Mouse (Mus musculus): ENCODE results near the gene Lpo. TPM values are rescaled to one million over a fixed set of nuclear protein-coding genes. Genes with fewer than 3 reads are reported as not detected.

The Lpo gene
- polyA plus RNA-seq, 1 experiment from 2014 or later, result 4.5 TPM

DNA sequence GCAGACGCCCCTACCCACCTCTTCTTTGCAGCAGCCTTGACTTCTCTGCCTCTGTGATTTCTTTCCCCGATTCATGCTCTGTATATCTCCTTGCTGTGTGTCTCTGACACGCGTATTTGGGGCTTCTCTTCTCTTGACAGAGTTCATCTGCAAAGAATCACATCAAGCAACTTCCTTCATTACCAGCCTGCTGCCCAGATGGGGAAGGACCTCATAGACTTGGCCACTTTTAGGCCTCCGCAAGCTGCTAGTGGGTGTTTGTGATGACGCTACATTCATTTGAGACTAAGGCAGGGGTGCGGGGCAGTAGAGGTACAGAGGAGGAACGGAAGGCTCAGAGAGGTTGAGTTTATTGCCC is 25.5 kb upstream of the Lpo start:
- H3K9me3 ChIP-seq (ENCODE audit: control insufficient read depth, low read length), result no peaks in the 10 kb centered on the region
- 28% methylated on average over 8 of the region's 8 CpGs for WGBS
- peak overlapping the region; percentile 75 for H3K27ac ChIP-seq (ENCODE audit: low read depth, low read length)
- peaks cover 5% of the 10 kb centered on the region for H3K4me1 ChIP-seq (ENCODE audit: control insufficient read depth, insufficient read depth, low read depth, low read length)
- no peaks in the 10 kb centered on the region for H3K27me3 ChIP-seq (replicated peaks; ENCODE audit: control insufficient read depth, insufficient read depth, low read length)
- ATAC-seq, result peak; percentile 73
- H3K9ac ChIP-seq (ENCODE audit: low read depth, low read length), result peak overlapping the region; percentile 73
- H3K4me3 ChIP-seq (ENCODE audit: low read length), result peak overlapping the region; percentile 63
- H3K36me3 ChIP-seq (ENCODE audit: control insufficient read depth, insufficient read depth, low read length), result no peaks in the 10 kb centered on the region
- H3K4me2 ChIP-seq (ENCODE audit: low read length), result peak overlapping the region; percentile 90

DNA sequence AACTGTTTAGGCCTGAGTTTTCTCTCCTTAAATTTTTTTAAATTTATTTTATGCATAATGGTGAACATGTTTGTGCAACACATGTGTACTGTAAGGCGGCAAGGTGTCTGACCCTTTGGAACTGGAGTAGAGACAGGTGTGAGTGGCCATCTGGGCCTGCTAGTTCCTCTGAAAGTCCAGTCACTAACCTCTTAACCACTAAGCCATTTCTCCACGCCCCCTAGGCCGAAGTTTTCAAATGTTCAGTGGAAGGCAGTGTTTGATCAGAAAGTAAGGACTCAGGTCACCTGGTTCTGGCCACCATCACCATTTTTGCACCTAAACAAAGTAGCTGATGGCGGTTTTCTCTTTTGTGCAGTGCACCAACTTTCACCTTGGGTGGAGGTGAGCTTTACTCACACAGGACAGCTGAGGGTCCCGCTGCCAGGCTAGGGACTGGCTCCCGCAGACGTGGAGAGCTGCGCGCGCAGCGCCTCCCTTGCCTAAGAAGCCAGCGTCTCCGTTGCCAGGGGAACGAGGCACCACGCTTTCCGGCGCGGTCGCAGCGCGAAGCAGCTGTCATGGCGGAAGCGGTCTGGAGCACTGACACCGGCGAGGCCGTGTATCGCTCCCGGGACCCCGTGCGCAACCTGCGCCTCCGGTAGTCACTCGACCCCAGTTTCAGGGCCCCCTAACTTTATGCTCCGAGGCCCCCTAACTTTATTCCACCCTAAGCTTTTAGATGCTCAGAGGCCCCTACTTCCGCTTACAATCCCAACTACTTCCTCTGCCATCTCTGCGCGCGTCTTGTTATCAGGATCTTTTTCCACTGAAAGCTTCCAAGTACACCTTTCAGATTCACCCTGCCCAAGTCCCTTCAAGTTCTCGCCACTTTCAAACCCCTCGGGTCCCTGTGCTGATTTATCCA is 24.9 kb upstream of the Lpo start, which contains the start of gene Mks1:
Gene Mks1, plus strand, starts transcription at position 526 of the 907 bp plus-strand sequence.
- Histone ChIP-seq H3K4me1 (ENCODE audit: control insufficient read depth, insufficient read depth, low read depth, low read length) (peaks cover 5% of the 10 kb centered on the region), H3K4me2 (ENCODE audit: low read length) (peak within 1 kb of the TSS; percentile 90), H3K9me3 (ENCODE audit: control insufficient read depth, low read length) (no peaks in the 10 kb centered on the region), H3K4me3 (ENCODE audit: low read length) (peak within 1 kb of the TSS; percentile 63), H3K36me3 (ENCODE audit: control insufficient read depth, insufficient read depth, low read length) (no peaks in the 10 kb centered on the region), H3K9ac (ENCODE audit: low read depth, low read length) (peak within 1 kb of the TSS; percentile 73), H3K27me3 (replicated peaks; ENCODE audit: control insufficient read depth, insufficient read depth, low read length) (no peaks in the 10 kb centered on the region), H3K27ac (ENCODE audit: low read depth, low read length) (peak within 1 kb of the TSS; percentile 75)
- peak; percentile 98 for ATAC-seq
- WGBS, result 5% methylated on average over 40 of the region's 40 CpGs

DNA sequence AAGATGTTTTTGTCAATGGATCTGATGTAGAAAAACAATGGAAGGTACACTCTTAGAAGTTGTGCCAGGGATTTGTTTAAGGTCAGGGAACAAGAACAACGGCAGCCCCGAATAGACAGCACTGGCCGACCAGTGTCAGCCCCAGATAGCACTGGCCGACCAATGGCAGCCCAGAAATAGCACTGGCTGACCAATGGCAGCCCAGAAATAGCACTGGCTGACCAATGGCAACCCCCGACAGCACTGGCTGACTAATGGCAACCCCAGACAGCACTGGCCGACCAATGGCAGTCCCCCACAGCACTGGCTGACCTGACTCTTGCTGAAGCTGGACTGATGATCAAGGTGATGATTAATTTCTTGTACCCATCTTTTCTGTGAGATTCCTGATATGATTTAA is 19.8 kb upstream of the Lpo start:
- Histone ChIP-seq H3K4me1 (ENCODE audit: control insufficient read depth, insufficient read depth, low read depth, low read length) (peaks cover 2% of the 10 kb centered on the region; the same call in 1 of the 2 replicates), H3K27me3 (replicated peaks; ENCODE audit: control insufficient read depth, insufficient read depth, low read length) (no peaks in the 10 kb centered on the region), H3K4me2 (ENCODE audit: low read length) (no peak overlapping the region), H3K27ac (ENCODE audit: low read depth, low read length) (no peak overlapping the region), H3K4me3 (ENCODE audit: low read length) (no peak overlapping the region), H3K9me3 (ENCODE audit: control insufficient read depth, low read length) (no peaks in the 10 kb centered on the region), H3K9ac (ENCODE audit: low read depth, low read length) (no peak overlapping the region), H3K36me3 (ENCODE audit: control insufficient read depth, insufficient read depth, low read length) (no peaks in the 10 kb centered on the region)
- 72% methylated on average over 6 of the region's 6 CpGs for WGBS
- no peak for ATAC-seq

DNA sequence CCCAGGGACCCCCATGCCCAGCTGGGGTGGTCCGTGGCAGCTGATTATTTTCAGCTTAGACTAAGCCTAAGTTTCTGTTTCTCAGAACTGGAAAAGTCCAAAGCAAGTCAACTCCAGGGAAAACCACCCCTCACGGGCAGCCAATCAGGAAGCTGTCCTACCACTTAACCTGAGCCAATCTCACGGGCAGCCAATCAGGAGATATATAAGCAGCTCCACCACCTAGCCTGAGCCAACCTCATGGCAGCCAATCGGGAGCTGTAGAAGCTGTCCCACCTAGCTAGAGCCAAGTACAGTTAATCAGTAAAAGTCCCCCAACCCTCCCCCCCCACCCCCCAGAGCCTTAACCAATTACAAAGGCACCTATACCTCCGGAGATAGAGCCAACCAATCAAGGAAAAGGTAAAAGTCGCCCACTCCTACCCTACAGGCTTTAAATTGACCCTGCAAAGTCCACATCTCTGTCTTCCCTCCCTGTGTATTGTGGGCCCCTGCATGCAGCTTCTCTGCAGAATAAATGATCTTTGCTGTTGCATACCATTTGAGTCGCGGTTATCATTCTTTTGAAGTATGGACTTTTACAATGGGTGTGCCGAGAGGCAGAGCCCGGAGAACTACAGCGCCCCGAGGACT is 19.0 kb upstream of the Lpo start:
- Histone ChIP-seq H3K9me3 (ENCODE audit: control insufficient read depth, low read length) (no peaks in the 10 kb centered on the region), H3K4me3 (ENCODE audit: low read length) (no peak overlapping the region)
- ATAC-seq, result no peak

DNA sequence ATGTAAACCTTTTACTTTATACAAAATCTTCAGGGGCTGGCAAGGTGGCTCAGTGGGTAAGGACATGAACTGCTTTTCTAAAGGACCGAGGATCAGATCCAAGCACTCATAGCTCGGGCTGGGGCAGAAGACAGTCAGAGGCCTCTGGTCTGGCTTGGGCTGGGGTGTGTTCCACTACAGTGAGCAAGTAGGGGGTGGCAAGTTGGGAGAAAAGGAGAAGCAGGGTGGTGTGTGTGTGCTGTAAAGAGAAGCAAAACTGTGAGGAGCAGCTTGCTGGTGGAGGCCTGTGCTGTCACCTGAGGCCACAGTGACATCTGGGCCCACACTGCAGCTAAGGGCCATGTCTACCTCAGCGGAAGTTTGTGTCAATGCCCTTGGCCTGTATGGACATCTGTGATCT is 13.3 kb upstream of the Lpo start:
- ATAC-seq, result no peak
- Histone ChIP-seq H3K27ac (ENCODE audit: low read depth, low read length) (no peak overlapping the region), H3K4me1 (ENCODE audit: control insufficient read depth, insufficient read depth, low read depth, low read length) (no peaks in the 10 kb centered on the region), H3K4me2 (ENCODE audit: low read length) (no peak overlapping the region), H3K9me3 (ENCODE audit: control insufficient read depth, low read length) (no peaks in the 10 kb centered on the region), H3K9ac (ENCODE audit: low read depth, low read length) (no peak overlapping the region), H3K4me3 (ENCODE audit: low read length) (no peak overlapping the region), H3K27me3 (replicated peaks; ENCODE audit: control insufficient read depth, insufficient read depth, low read length) (no peaks in the 10 kb centered on the region), H3K36me3 (ENCODE audit: control insufficient read depth, insufficient read depth, low read length) (no peaks in the 10 kb centered on the region)
- WGBS, result 82% methylated on average over 3 of the region's 3 CpGs

More for the DNA sequence above, 19.0 kb upstream of the Lpo start:
- Histone ChIP-seq H3K4me2 (ENCODE audit: low read length) (no peak overlapping the region), H3K36me3 (ENCODE audit: control insufficient read depth, insufficient read depth, low read length) (no peaks in the 10 kb centered on the region), H3K4me1 (ENCODE audit: control insufficient read depth, insufficient read depth, low read depth, low read length) (no peaks in the 10 kb centered on the region), H3K9ac (ENCODE audit: low read depth, low read length) (no peak overlapping the region), H3K27me3 (replicated peaks; ENCODE audit: control insufficient read depth, insufficient read depth, low read length) (no peaks in the 10 kb centered on the region), H3K27ac (ENCODE audit: low read depth, low read length) (no peak overlapping the region)
- WGBS, result 75% methylated on average over 12 of the region's 12 CpGs

DNA sequence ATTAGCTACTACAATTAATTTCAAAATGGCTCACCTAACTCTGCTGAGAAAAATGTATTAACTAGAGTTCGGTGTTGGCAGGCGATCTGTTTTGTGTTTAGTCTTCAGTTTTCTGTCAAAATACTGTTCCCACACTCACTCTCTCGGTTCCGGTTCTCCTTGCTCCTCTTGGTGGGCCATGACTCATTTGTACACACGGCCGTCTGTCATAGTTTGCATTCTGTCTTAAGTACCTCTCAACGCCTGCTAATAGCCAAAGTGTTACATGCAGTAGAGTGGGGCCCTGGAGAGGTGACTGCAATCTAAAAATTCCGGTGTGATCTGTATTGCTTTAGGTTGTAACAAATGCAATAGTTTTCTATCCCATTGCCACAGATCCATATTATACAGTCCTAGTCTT is 12.6 kb upstream of the Lpo start:
- Histone ChIP-seq H3K27me3 (replicated peaks; ENCODE audit: control insufficient read depth, insufficient read depth, low read length) (no peaks in the 10 kb centered on the region), H3K36me3 (ENCODE audit: control insufficient read depth, insufficient read depth, low read length) (no peaks in the 10 kb centered on the region), H3K27ac (ENCODE audit: low read depth, low read length) (no peak overlapping the region), H3K4me2 (ENCODE audit: low read length) (no peak overlapping the region), H3K4me1 (ENCODE audit: control insufficient read depth, insufficient read depth, low read depth, low read length) (no peaks in the 10 kb centered on the region), H3K9me3 (ENCODE audit: control insufficient read depth, low read length) (no peaks in the 10 kb centered on the region), H3K4me3 (ENCODE audit: low read length) (no peak overlapping the region), H3K9ac (ENCODE audit: low read depth, low read length) (no peak overlapping the region)
- 87% methylated on average over 8 of the region's 8 CpGs for WGBS
- ATAC-seq, result no peak

DNA sequence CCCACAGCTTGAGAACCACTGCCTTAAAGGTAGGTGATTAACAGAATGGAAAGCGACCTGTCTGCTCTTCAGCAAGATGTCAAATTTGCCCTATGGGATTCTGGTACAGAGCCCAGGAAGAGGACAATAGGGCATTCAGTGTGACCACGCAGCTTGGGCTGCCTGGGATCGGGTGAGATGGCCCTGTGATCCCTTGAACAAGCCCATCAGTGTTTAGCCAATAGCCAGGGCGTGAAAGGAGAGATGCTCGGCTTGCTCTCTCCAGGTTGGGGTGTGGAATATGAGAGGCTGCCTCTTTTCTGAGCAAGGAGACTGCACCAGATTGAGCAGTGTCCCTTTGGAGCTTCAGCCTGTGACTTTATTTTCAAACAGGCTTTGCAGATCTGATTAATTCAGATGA is 6.6 kb downstream of the Lpo start:
- Histone ChIP-seq H3K27ac (ENCODE audit: low read depth, low read length) (no peak overlapping the region), H3K36me3 (ENCODE audit: control insufficient read depth, insufficient read depth, low read length) (no peaks in the 10 kb centered on the region), H3K4me2 (ENCODE audit: low read length) (no peak overlapping the region), H3K4me3 (ENCODE audit: low read length) (no peak overlapping the region), H3K27me3 (replicated peaks; ENCODE audit: control insufficient read depth, insufficient read depth, low read length) (no peaks in the 10 kb centered on the region), H3K9me3 (ENCODE audit: control insufficient read depth, low read length) (no peaks in the 10 kb centered on the region), H3K9ac (ENCODE audit: low read depth, low read length) (no peak overlapping the region), H3K4me1 (ENCODE audit: control insufficient read depth, insufficient read depth, low read depth, low read length) (peaks cover 9% of the 10 kb centered on the region)
- ATAC-seq, result no peak
- 48% methylated on average over 5 of the region's 5 CpGs for WGBS

DNA sequence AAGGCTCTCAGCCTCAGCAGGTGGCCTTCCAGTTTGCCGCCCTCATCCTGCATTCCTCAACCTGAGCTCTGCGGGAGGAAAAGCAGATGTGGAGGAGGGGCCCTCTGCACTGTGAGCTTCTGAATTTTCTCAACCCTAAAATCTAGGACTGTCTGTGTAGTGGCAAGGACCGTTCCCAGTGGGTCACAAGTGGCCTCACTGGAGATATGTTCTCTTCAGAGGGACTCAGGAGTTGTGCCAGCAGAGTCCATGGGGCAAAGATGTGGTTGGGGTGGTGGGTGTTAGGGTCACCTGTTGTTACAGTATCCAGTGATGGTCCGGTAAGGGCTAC is 10.7 kb downstream of the Lpo start:
- H3K4me3 ChIP-seq (ENCODE audit: low read length), result peak overlapping the region; percentile 45
- H3K27ac ChIP-seq (ENCODE audit: low read depth, low read length), result 0 out of 2 replicates have a peak overlapping the region, but pooled peaks have one; percentile 59
- no peaks in the 10 kb centered on the region for H3K36me3 ChIP-seq (ENCODE audit: control insufficient read depth, insufficient read depth, low read length)
- no peak; the same call in none of the 2 replicates for ATAC-seq
- peak overlapping the region; percentile 67 for H3K9ac ChIP-seq (ENCODE audit: low read depth, low read length)
- H3K4me1 ChIP-seq (ENCODE audit: control insufficient read depth, insufficient read depth, low read depth, low read length), result peaks cover 13% of the 10 kb centered on the region
- H3K4me2 ChIP-seq (ENCODE audit: low read length), result peak overlapping the region; percentile 78
- WGBS, result 33% methylated on average over 4 of the region's 4 CpGs
- no peaks in the 10 kb centered on the region for H3K27me3 ChIP-seq (replicated peaks; ENCODE audit: control insufficient read depth, insufficient read depth, low read length)
- no peaks in the 10 kb centered on the region for H3K9me3 ChIP-seq (ENCODE audit: control insufficient read depth, low read length)

DNA sequence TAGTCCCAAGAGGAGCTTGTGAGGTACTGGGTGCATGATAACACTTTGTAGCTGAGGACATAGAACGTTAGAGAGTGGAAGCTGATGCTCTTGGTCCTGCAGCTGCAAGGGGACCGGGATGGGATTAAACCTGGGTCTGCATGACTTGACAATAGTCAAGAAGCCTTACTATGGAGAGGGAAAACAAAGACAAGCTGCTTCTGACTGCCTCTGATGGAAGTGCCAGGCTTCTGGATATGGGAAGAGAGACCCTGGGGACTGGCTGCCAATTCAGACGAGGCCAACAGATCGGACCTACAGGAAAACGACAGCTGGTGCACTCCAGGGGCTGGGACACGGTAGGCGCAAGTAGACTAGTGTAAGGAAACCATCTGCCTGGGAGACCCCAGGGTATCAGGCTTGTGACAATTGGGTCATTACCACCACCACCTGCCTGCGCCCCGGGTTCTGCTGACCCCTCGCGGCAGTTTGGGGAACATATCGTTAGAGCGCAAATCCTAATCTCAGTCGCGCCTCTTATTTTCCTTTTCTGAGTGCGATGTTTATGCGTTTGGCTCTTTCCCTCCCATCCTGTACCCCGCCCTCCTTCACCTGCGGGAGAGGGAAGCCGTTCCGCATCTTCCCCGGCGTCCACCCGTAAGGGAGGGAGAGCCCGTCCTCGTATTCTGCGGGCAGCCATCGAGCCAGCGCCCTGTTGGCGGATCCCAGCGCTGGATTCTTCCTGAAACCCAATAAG is 11.2 kb downstream of the Lpo start:
- peak overlapping the region; percentile 78 for H3K4me2 ChIP-seq (ENCODE audit: low read length)
- H3K27ac ChIP-seq (ENCODE audit: low read depth, low read length), result peak overlapping the region; percentile 59; the same call in 1 of the 2 replicates
- peak; percentile 88 for ATAC-seq

More for the DNA sequence above, 11.2 kb downstream of the Lpo start:
- peak overlapping the region; percentile 45 for H3K4me3 ChIP-seq (ENCODE audit: low read length)
- H3K27me3 ChIP-seq (replicated peaks; ENCODE audit: control insufficient read depth, insufficient read depth, low read length), result no peaks in the 10 kb centered on the region
- H3K4me1 ChIP-seq (ENCODE audit: control insufficient read depth, insufficient read depth, low read depth, low read length), result peaks cover 13% of the 10 kb centered on the region
- 1% methylated on average over 30 of the region's 31 CpGs for WGBS
- no peaks in the 10 kb centered on the region for H3K36me3 ChIP-seq (ENCODE audit: control insufficient read depth, insufficient read depth, low read length)
- H3K9me3 ChIP-seq (ENCODE audit: control insufficient read depth, low read length), result no peaks in the 10 kb centered on the region
- H3K9ac ChIP-seq (ENCODE audit: low read depth, low read length), result peak overlapping the region; percentile 67

Measured in hindbrain, embryonic 16.5 days (tissue).